Mouse (Mus musculus) limb, embryonic 14.5 days (tissue): ENCODE results near the gene Vmn1r5. TPM values are rescaled to one million over a fixed set of nuclear protein-coding genes. Genes with fewer than 3 reads are reported as not detected.

Experiments
- ATAC-seq: fragments of 200-750 bp; cut with Nextera tagmentation; 2 replicates; pipeline ENCODE4 v1.8.0; 2017; ENCODE audit warnings: low read depth, moderate number of reproducible peaks, moderate TSS enrichment; ENCODE audit not compliant: low FRiP score
- DNase-seq: peaks from one replicate; pipeline ENCODE4 v3.0.0-alpha.2; 2015; ENCODE audit warnings: low spot score
- H3K27ac ChIP-seq: fragments of 300-500 bp; sonication (generic); replicated peaks from 2 replicates; pipeline ENCODE4 v1.5.1; 2014; ENCODE audit warnings: low read depth, mild to moderate bottlenecking, low read length, moderate library complexity, mixed read lengths
- H3K27me3 ChIP-seq: fragments of 300-500 bp; sonication (generic); 2 replicates; pipeline ENCODE4 v1.6.1; 2014; ENCODE audit warnings: low read length, mixed read lengths; ENCODE audit not compliant: control insufficient read depth, insufficient read depth
- H3K36me3 ChIP-seq: fragments of 300-500 bp; sonication (generic); 2 replicates; pipeline ENCODE4 v1.6.1; 2014; ENCODE audit warnings: mild to moderate bottlenecking, low read length, moderate library complexity, mixed read lengths; ENCODE audit not compliant: control insufficient read depth, insufficient read depth
- H3K4me1 ChIP-seq: fragments of 300-500 bp; sonication (generic); 2 replicates; pipeline ENCODE4 v1.6.1; 2014; ENCODE audit warnings: antibody characterized with exemption, low read length, mixed read lengths; ENCODE audit not compliant: control insufficient read depth, insufficient read depth
- H3K4me2 ChIP-seq: fragments of 300-500 bp; sonication (generic); replicated peaks from 2 replicates; pipeline ENCODE4 v1.6.1; 2014; ENCODE audit warnings: low read depth, mild to moderate bottlenecking, low read length, moderate library complexity; ENCODE audit not compliant: severe bottlenecking
- H3K4me3 ChIP-seq: fragments of 300-500 bp; sonication (generic); replicated peaks from 2 replicates; pipeline ENCODE4 v1.5.1; 2014; ENCODE audit warnings: low read length
- H3K9ac ChIP-seq: fragments of 300-500 bp; sonication (generic); 2 replicates; pipeline ENCODE4 v1.6.1; 2014; ENCODE audit warnings: mild to moderate bottlenecking, low read depth, low read length, moderate library complexity; ENCODE audit not compliant: severe bottlenecking
- H3K9me3 ChIP-seq: fragments of 300-500 bp; sonication (generic); 2 replicates; pipeline ENCODE4 v1.6.1; 2016; ENCODE audit warnings: low read length; ENCODE audit not compliant: control insufficient read depth
- POLR2A ChIP-seq: fragments of 200-500 bp; IDR thresholded peaks from 2 replicates; pipeline ENCODE4 v1.8.0; 2012; ENCODE audit warnings: inconsistent platforms, mild to moderate bottlenecking, moderate library complexity, borderline replicate concordance; ENCODE audit not compliant: insufficient read depth, insufficient read length; ENCODE audit errors: extremely low read depth
- WGBS: fragments of 180-500 bp; shearing (Covaris S2); extraction: QIAGEN DNeasy Blood & Tissue Kit; methylation state at CpG from one replicate; pipeline ENCODE4 v1.1.7; 2014; 5-methylcytosine and 5-hydroxymethylcytosine counted together
- polyA plus RNA-seq, 2 experiments: library from polyadenylated mRNA; depleted of rRNA in 1 of 2; stranded (reverse) in 1 of 2; unstranded in 1 of 2; fragments of >200 nt; fragmentation: Nextera tagmentation in 1 of 2; extraction: Ambion mirVana in 1 of 2; gene quantifications; 2 replicates each; pipeline versions ENCODE4 v1.2.1 to v1.2.3; 2012 to 2014

The Vmn1r5 gene
- polyA plus RNA-seq (2012; rRNA removed), result not detected in 2 replicates
- not detected in 2 replicates for polyA plus RNA-seq (2014; fragmentation: Nextera tagmentation; extraction: Ambion mirVana)

- H3K4me3 ChIP-seq, result no peak within 1 kb of the TSS
- H3K36me3 ChIP-seq, result no peaks in the 10 kb centered on the region
- H3K27me3 ChIP-seq, result no peaks in the 10 kb centered on the region
- DNase-seq (no peak), ATAC-seq (no peak)
- no peak for TF ChIP-seq POLR2A
- H3K4me2 ChIP-seq, result no peak within 1 kb of the TSS
- no peaks in the 10 kb centered on the region for H3K4me1 ChIP-seq
- H3K9ac ChIP-seq, result no peak within 1 kb of the TSS
- H3K27ac ChIP-seq, result no peak within 1 kb of the TSS
- no peaks in the 10 kb centered on the region for H3K9me3 ChIP-seq
These were observed at the start of gene Vmn1r5 for GRCm38 (mm10) chr6:56969973-56970372. Gene Vmn1r5, plus strand, starts transcription at chr6:56970273.

GRCm38 (mm10) chr6:56923331-56923725 lies 46.7 kb upstream of the Vmn1r5 start:
- Histone ChIP-seq H3K27me3 (no peaks in the 10 kb centered on the region), H3K4me1 (peaks cover 2% of the 10 kb centered on the region; the same call in 1 of the 2 replicates), H3K9me3 (no peaks in the 10 kb centered on the region; the same call in 1 of the 2 replicates), H3K36me3 (no peaks in the 10 kb centered on the region), H3K9ac (peak overlapping the region; percentile 76), H3K27ac (peak overlapping the region; percentile 88), H3K4me2 (peak overlapping the region; percentile 54), H3K4me3 (peak overlapping the region; percentile 70)
- DNase-seq, result peak; percentile 48
- TF ChIP-seq POLR2A, result no peak
- under 1% methylated on average over 25 of the region's 25 CpGs for WGBS
- ATAC-seq, result 0 out of 2 replicates have a peak, but pooled peaks have one; percentile 2

- H3K9me3 ChIP-seq, result no peaks in the 10 kb centered on the region; the same call in 1 of the 2 replicates
- H3K27ac ChIP-seq, result peak within 1 kb of the TSS; percentile 88
- H3K27me3 ChIP-seq, result no peaks in the 10 kb centered on the region
- 0 out of 2 replicates have a peak, but pooled peaks have one; percentile 31 for TF ChIP-seq POLR2A
- H3K4me3 ChIP-seq, result peak within 1 kb of the TSS; percentile 70
- no peaks in the 10 kb centered on the region for H3K36me3 ChIP-seq
- peak; percentile 98 for DNase-seq
- 3% methylated on average over 59 of the region's 64 CpGs for WGBS
- H3K9ac ChIP-seq, result peak within 1 kb of the TSS; percentile 76
- ATAC-seq, result peak; percentile 99
- H3K4me2 ChIP-seq, result peak within 1 kb of the TSS; percentile 54
- peaks cover 2% of the 10 kb centered on the region; the same call in 1 of the 2 replicates for H3K4me1 ChIP-seq
These were observed 46.1 kb upstream of the Vmn1r5 start, which contains the start of the genes Nt5c3 and Vmn1r4 for GRCm38 (mm10) chr6:56923726-56924707. Gene Nt5c3, minus strand, starts transcription at chr6:56923932. Gene Vmn1r4, plus strand, starts transcription at chr6:56924015.

GRCm38 (mm10) chr6:56931648-56932415 lies 38.2 kb upstream of the Vmn1r5 start:
- H3K36me3 ChIP-seq, result no peaks in the 10 kb centered on the region
- DNase-seq, result no peak
- no peaks in the 10 kb centered on the region for H3K4me1 ChIP-seq
- H3K4me3 ChIP-seq, result no peak overlapping the region
- H3K4me2 ChIP-seq, result no peak overlapping the region
- WGBS, result 57% methylated on average over 4 of the region's 4 CpGs
- no peak overlapping the region for H3K27ac ChIP-seq
- no peaks in the 10 kb centered on the region; the same call in 1 of the 2 replicates for H3K9me3 ChIP-seq
- H3K9ac ChIP-seq, result no peak overlapping the region
- TF ChIP-seq POLR2A, result no peak
- H3K27me3 ChIP-seq, result no peaks in the 10 kb centered on the region
- peak; percentile 57; the same call in 1 of the 2 replicates for ATAC-seq

- no peak for ATAC-seq
- no peak for DNase-seq
- Histone ChIP-seq H3K27ac (no peak overlapping the region), H3K9ac (no peak overlapping the region), H3K4me1 (no peaks in the 10 kb centered on the region), H3K9me3 (no peaks in the 10 kb centered on the region; the same call in 1 of the 2 replicates), H3K4me3 (no peak overlapping the region), H3K36me3 (no peaks in the 10 kb centered on the region), H3K4me2 (no peak overlapping the region), H3K27me3 (no peaks in the 10 kb centered on the region)
- TF ChIP-seq POLR2A, result no peak
- 62% methylated on average over 2 of the region's 2 CpGs for WGBS
These were observed 37.6 kb upstream of the Vmn1r5 start for GRCm38 (mm10) chr6:56932464-56932863.
